Mouse (Mus musculus): ENCODE results near the gene Fmnl3. TPM values are rescaled to one million over a fixed set of nuclear protein-coding genes. Genes with fewer than 3 reads are reported as not detected.

Fmnl3 gene
- total and polyA plus RNA-seq, 3 experiments, result 24.2 to 49.3 (median 28.6) TPM

GRCm38 (mm10) chr15:99342194-99342981 is 27.9 kb downstream of the Fmnl3 start:
- Histone ChIP-seq H3K4me2 (ENCODE audit: insufficient read depth, low read depth, poor library complexity, severe bottlenecking) (peak overlapping the region; percentile 59), H3K27me3 (replicated peaks) (no peaks in the 10 kb centered on the region), H3K79me2 (replicated peaks; ENCODE audit: control insufficient read depth, extremely low read depth, insufficient read depth, poor library complexity, severe bottlenecking) (peaks cover 12% of the 10 kb centered on the region), H3K4me3 (replicated peaks in 1 of 3; ENCODE audit: low read depth in 2 of 3, low read length in 2 of 3, poor library complexity in 1 of 3) (no peak overlapping the region), H3K36me3 (replicated peaks in 1 of 2; ENCODE audit: control insufficient read depth in 1 of 2, insufficient read depth in 1 of 2, low read length in 1 of 2) (peaks cover 0 to 23% of the 10 kb centered on the region in 2 experiments), H3K9me3 (replicated peaks; ENCODE audit: low read length) (no peaks in the 10 kb centered on the region), H3K4me1 (ENCODE audit: control insufficient read depth in 1 of 2, insufficient read depth in 2 of 2) (peaks cover 62 to 93% of the 10 kb centered on the region in 2 experiments), H3K9ac (ENCODE audit: insufficient read depth, low read depth) (0 out of 2 replicates have a peak overlapping the region, but pooled peaks have one; percentile 2), H3K27ac (ENCODE audit: insufficient read depth, low read depth) (no peak overlapping the region)
- DNase-seq (ENCODE audit: extremely low read depth), result peak; percentile 49
- in situ Hi-C loops (cut with MboI; ENCODE audit: low pct_ligation_motif_present, low pct_unique_long_range_greater_than_20kb, low sequenced_read_pairs), result no loop called here
- dilution Hi-C loops (cut with MboI; ENCODE audit: extremely low pct_ligation_motif_present, extremely low pct_unique_long_range_greater_than_20kb, low sequenced_read_pairs), result no loop called here
- TF ChIP-seq ETS1 (conservative IDR thresholded peaks at IDR 0.05; ENCODE audit: low read depth, low read length) (peak; percentile 23; the same call in 1 of the 2 replicates), CTCF (conservative IDR thresholded peaks at IDR 0.05 in 1 of 2, IDR thresholded peaks at IDR 0.05 in 1 of 2; ENCODE audit: low read depth in 2 of 2, low read length in 2 of 2) (no peak), MAX (IDR thresholded peaks at IDR 0.05; ENCODE audit: low read length) (peak; percentile 42; the same call in 1 of the 2 replicates), USF2 (conservative IDR thresholded peaks at IDR 0.05; ENCODE audit: low read depth, low read length) (no peak), MYC (IDR thresholded peaks at IDR 0.05; ENCODE audit: low read depth, low read length) (no peak), EP300 (IDR thresholded peaks at IDR 0.05; ENCODE audit: low read length) (peak; percentile 7; the same call in 1 of the 2 replicates), IRF4 (IDR thresholded peaks at IDR 0.05; ENCODE audit: low read depth, low read length) (peak; percentile 33; the same call in 1 of the 2 replicates), NELFE (IDR thresholded peaks at IDR 0.05; ENCODE audit: low read depth, low read length) (no peak), BHLHE40 (IDR thresholded peaks at IDR 0.05; ENCODE audit: low read depth, low read length) (0 out of 2 replicates have a peak, but pooled peaks have one; percentile 27)

GRCm38 (mm10) chr15:99341102-99341501 is 29.2 kb downstream of the Fmnl3 start:
- dilution Hi-C loops (cut with MboI; ENCODE audit: extremely low pct_ligation_motif_present, extremely low pct_unique_long_range_greater_than_20kb, low sequenced_read_pairs), result no loop called here
- Histone ChIP-seq H3K27me3 (replicated peaks) (no peaks in the 10 kb centered on the region), H3K9me3 (replicated peaks; ENCODE audit: low read length) (no peaks in the 10 kb centered on the region), H3K9ac (ENCODE audit: insufficient read depth, low read depth) (no peak overlapping the region), H3K36me3 (replicated peaks in 1 of 2; ENCODE audit: control insufficient read depth in 1 of 2, insufficient read depth in 1 of 2, low read length in 1 of 2) (peaks cover 0 to 29% of the 10 kb centered on the region in 2 experiments), H3K4me2 (ENCODE audit: insufficient read depth, low read depth, poor library complexity, severe bottlenecking) (0 out of 2 replicates have a peak overlapping the region, but pooled peaks have one; percentile 11), H3K4me3 (replicated peaks in 1 of 3; ENCODE audit: low read depth in 2 of 3, low read length in 2 of 3, poor library complexity in 1 of 3) (no peak overlapping the region), H3K4me1 (ENCODE audit: control insufficient read depth in 1 of 2, insufficient read depth in 2 of 2) (peaks cover 55 to 93% of the 10 kb centered on the region in 2 experiments), H3K27ac (ENCODE audit: insufficient read depth, low read depth) (no peak overlapping the region), H3K79me2 (replicated peaks; ENCODE audit: control insufficient read depth, extremely low read depth, insufficient read depth, poor library complexity, severe bottlenecking) (peaks cover 9% of the 10 kb centered on the region)
- TF ChIP-seq EP300 (IDR thresholded peaks at IDR 0.05; ENCODE audit: low read length), result peak; percentile 66; the same call in 1 of the 2 replicates
- no peak for TF ChIP-seq ZKSCAN1 (IDR thresholded peaks at IDR 0.05; ENCODE audit: borderline replicate concordance, low read depth, low read length)
- no peak; the same call in 1 of the 2 replicates for TF ChIP-seq MEF2A (IDR thresholded peaks at IDR 0.05; ENCODE audit: borderline replicate concordance, low read depth, low read length)
- TF ChIP-seq ELF1 (IDR thresholded peaks at IDR 0.05; ENCODE audit: low read depth, low read length), result peak; percentile 59
- peak; percentile 60; the same call in 1 of the 2 replicates for TF ChIP-seq TCF12 (IDR thresholded peaks at IDR 0.05; ENCODE audit: low read depth, low read length)
- TF ChIP-seq MAX (IDR thresholded peaks at IDR 0.05; ENCODE audit: low read length), result 0 out of 2 replicates have a peak, but pooled peaks have one; percentile 13
- peak; percentile 63; the same call in 1 of the 2 replicates for TF ChIP-seq MAZ (IDR thresholded peaks at IDR 0.05; ENCODE audit: low read depth, low read length)
- TF ChIP-seq RAD21 (IDR thresholded peaks at IDR 0.05; ENCODE audit: low read depth, low read length), result no peak; the same call in 1 of the 2 replicates
- peak; percentile 35; the same call in 1 of the 2 replicates for TF ChIP-seq MXI1 (IDR thresholded peaks at IDR 0.05; ENCODE audit: low read depth, low read length)
- no peak for TF ChIP-seq POLR2AphosphoS2 (IDR thresholded peaks at IDR 0.05; ENCODE audit: low read depth, low read length)
- no peak for TF ChIP-seq RCOR1 (conservative IDR thresholded peaks at IDR 0.05; ENCODE audit: low read depth, low read length)
- TF ChIP-seq ZC3H11A (IDR thresholded peaks at IDR 0.05; ENCODE audit: low read depth, low read length), result no peak
- TF ChIP-seq ZNF384 (IDR thresholded peaks at IDR 0.05; ENCODE audit: low read depth, low read length), result no peak
- peak; percentile 39; the same call in 1 of the 2 replicates for TF ChIP-seq POLR2A (IDR thresholded peaks at IDR 0.05; ENCODE audit: low read depth, low read length)
- TF ChIP-seq PAX5 (IDR thresholded peaks at IDR 0.05; ENCODE audit: low read length), result no peak
- TF ChIP-seq GABPA (IDR thresholded peaks at IDR 0.05; ENCODE audit: insufficient replicate concordance, low read depth, low read length), result peak; percentile 79
- 0 out of 2 replicates have a peak, but pooled peaks have one; percentile 17 for TF ChIP-seq KAT2A (IDR thresholded peaks at IDR 0.05; ENCODE audit: insufficient replicate concordance, low read length)
- TF ChIP-seq MYC (IDR thresholded peaks at IDR 0.05; ENCODE audit: low read depth, low read length), result no peak; the same call in 1 of the 2 replicates
- peak; percentile 53 for TF ChIP-seq BHLHE40 (IDR thresholded peaks at IDR 0.05; ENCODE audit: low read depth, low read length)
- TF ChIP-seq IRF4 (IDR thresholded peaks at IDR 0.05; ENCODE audit: low read depth, low read length), result peak; percentile 65; the same call in 1 of the 2 replicates
- no peak for TF ChIP-seq ZMIZ1 (IDR thresholded peaks at IDR 0.05; ENCODE audit: low read depth, low read length)
- TF ChIP-seq USF1 (IDR thresholded peaks at IDR 0.05; ENCODE audit: low read depth, low read length), result no peak
- peak; percentile 85 for TF ChIP-seq ETS1 (conservative IDR thresholded peaks at IDR 0.05; ENCODE audit: low read depth, low read length)
- TF ChIP-seq TBP (conservative IDR thresholded peaks at IDR 0.05; ENCODE audit: low read depth, low read length), result 0 out of 2 replicates have a peak, but pooled peaks have one; percentile 31
- TF ChIP-seq HCFC1 (IDR thresholded peaks at IDR 0.05; ENCODE audit: low read depth, low read length), result peak; percentile 33
- TF ChIP-seq SIN3A (IDR thresholded peaks at IDR 0.05; ENCODE audit: low read length), result no peak; the same call in 1 of the 2 replicates
- in situ Hi-C loops (cut with MboI; ENCODE audit: low pct_ligation_motif_present, low pct_unique_long_range_greater_than_20kb, low sequenced_read_pairs), result no loop called here
- DNase-seq (ENCODE audit: extremely low read depth), result peak; percentile 94
